Mouse (Mus musculus) neural tube, embryonic 12.5 days (tissue): ENCODE measurements around the gene Bpifb1. TPM values are rescaled to one million over a fixed set of nuclear protein-coding genes. Genes with fewer than 3 reads are reported as not detected.
"Not testable (repeated sequence)": the region's sequence is repeated elsewhere in the genome, so short reads cannot be mapped to it uniquely, and the experiment has no call there.

Source experiments
- ATAC-seq: fragments of 200-750 bp; cut with Nextera tagmentation; 2 replicates; pipeline ENCODE4 v1.8.0; 2017; ENCODE audit warnings: low read depth, mild to moderate bottlenecking, moderate TSS enrichment, moderate library complexity; ENCODE audit not compliant: low FRiP score
- H3K27ac ChIP-seq: fragments of 300-500 bp; sonication (generic); 2 replicates; pipeline ENCODE4 v1.5.1; 2016
- H3K27me3 ChIP-seq: fragments of 300-500 bp; sonication (generic); replicated peaks from 2 replicates; pipeline ENCODE4 v1.6.1; 2016; ENCODE audit warnings: mild to moderate bottlenecking
- H3K36me3 ChIP-seq: fragments of 300-500 bp; sonication (generic); 2 replicates; pipeline ENCODE4 v1.6.1; 2016; ENCODE audit warnings: mild to moderate bottlenecking
- H3K4me1 ChIP-seq: fragments of 300-500 bp; sonication (generic); 2 replicates; pipeline ENCODE4 v1.6.1; 2016
- H3K4me2 ChIP-seq: fragments of 300-500 bp; sonication (generic); replicated peaks from 2 replicates; pipeline ENCODE4 v1.6.1; 2016; ENCODE audit warnings: mild to moderate bottlenecking
- H3K4me3 ChIP-seq: fragments of 300-500 bp; sonication (generic); 2 replicates; pipeline ENCODE4 v1.5.1; 2016
- H3K9ac ChIP-seq: fragments of 300-500 bp; sonication (generic); 2 replicates; pipeline ENCODE4 v1.6.1; 2016; ENCODE audit warnings: mild to moderate bottlenecking
- H3K9me3 ChIP-seq: fragments of 300-500 bp; sonication (generic); 2 replicates; pipeline ENCODE4 v1.6.1; 2016; ENCODE audit warnings: mild to moderate bottlenecking
- WGBS: fragments of 180-500 bp; shearing (Covaris S2); methylation state at CpG from one replicate; pipeline ENCODE4 v1.1.7; 2016; 5-methylcytosine and 5-hydroxymethylcytosine counted together
- polyA plus RNA-seq: library from polyadenylated mRNA; unstranded; fragments of >200 nt; fragmentation: Nextera tagmentation; extraction: Ambion mirVana; gene quantifications from 2 replicates; pipeline ENCODE4 v1.2.1, GENCODE M21; 2016

Gene Bpifb1
- polyA plus RNA-seq, 1 experiment from 2014 or later, result not detected

GRCm38 (mm10) chr2:154264397-154264796 is 73.8 kb downstream of the Bpifb1 start:
- WGBS, result 77% methylated on average over 3 of the region's 3 CpGs
- H3K4me1 ChIP-seq, H3K36me3 ChIP-seq, ATAC-seq, H3K9me3 ChIP-seq, H3K9ac ChIP-seq, H3K4me3 ChIP-seq, H3K27ac ChIP-seq, H3K27me3 ChIP-seq, H3K4me2 ChIP-seq: not testable (repeated sequence)

Other genes starting within 250 kb of the Bpifb1 start
- not detected in 2 replicates for gene Bpifa6, start 215.9 kb upstream of the Bpifb1 start, polyA plus RNA-seq
- not detected in 2 replicates for gene Bpifa2, start 182.6 kb upstream of the Bpifb1 start, polyA plus RNA-seq
- not detected in 2 replicates for gene Bpifa3, start 60.5 kb upstream of the Bpifb1 start, polyA plus RNA-seq
- not detected in 2 replicates for gene Bpifa1, start 47.9 kb upstream of the Bpifb1 start, polyA plus RNA-seq
- not detected in 2 replicates for gene Bpifa5, start 28.2 kb upstream of the Bpifb1 start, polyA plus RNA-seq
- gene Bpifb5, start 32.9 kb downstream of the Bpifb1 start, polyA plus RNA-seq, result not detected in 2 replicates
- not detected in 2 replicates for gene Bpifb9a, start 67.0 kb downstream of the Bpifb1 start, polyA plus RNA-seq
- not detected in 2 replicates for gene Bpifb9b, start 116.4 kb downstream of the Bpifb1 start, polyA plus RNA-seq
- 15.2 and 15.7 TPM in 2 replicates for gene Cdk5rap1, start 182.2 kb downstream of the Bpifb1 start, polyA plus RNA-seq
- 7.3 and 8.6 TPM in 2 replicates for gene Snta1, start 217.3 kb downstream of the Bpifb1 start, polyA plus RNA-seq
- 62.4 and 67.0 TPM in 2 replicates for gene Cbfa2t2, start 245.7 kb downstream of the Bpifb1 start, polyA plus RNA-seq